Mouse (Mus musculus) lung, adult 2 months (tissue): ENCODE measurements around the gene Ampd2.

Experiments used
- CTCF ChIP-seq: fragments of 200-500 bp; IDR thresholded peaks from 2 replicates; pipeline ENCODE4 v1.5.1; 2011; ENCODE audit warnings: mild to moderate bottlenecking, low read length, control low read depth; ENCODE audit not compliant: insufficient read depth
- POLR2A ChIP-seq: fragments of 200-500 bp; IDR thresholded peaks from 2 replicates; pipeline ENCODE4 v1.6.1; 2011; ENCODE audit warnings: low read depth, mild to moderate bottlenecking, control low read depth, low read length, borderline replicate concordance; ENCODE audit errors: extremely low read depth

GRCm38 (mm10) chr3:108094976-108095760 is 8.7 kb upstream of the Ampd2 start:
- TF ChIP-seq CTCF: no peak
- no peak for TF ChIP-seq POLR2A
